Mouse (Mus musculus) small intestine, adult 2 months (tissue): Measurements from ENCODE around the gene Gm42421.

Source experiments
- CTCF ChIP-seq: fragments of 200-500 bp; IDR thresholded peaks from 2 replicates; pipeline ENCODE4 v1.5.1; 2012; ENCODE audit warnings: low read depth, mild to moderate bottlenecking, control low read depth, inconsistent platforms, low read length, moderate library complexity, mixed read lengths; ENCODE audit not compliant: insufficient replicate concordance, insufficient read length; ENCODE audit errors: extremely low read depth
- POLR2A ChIP-seq: fragments of 200-500 bp; IDR thresholded peaks from 2 replicates; pipeline ENCODE4 v1.6.1; 2012; ENCODE audit warnings: low read depth, mild to moderate bottlenecking, control low read depth, inconsistent platforms, low read length, moderate library complexity

DNA sequence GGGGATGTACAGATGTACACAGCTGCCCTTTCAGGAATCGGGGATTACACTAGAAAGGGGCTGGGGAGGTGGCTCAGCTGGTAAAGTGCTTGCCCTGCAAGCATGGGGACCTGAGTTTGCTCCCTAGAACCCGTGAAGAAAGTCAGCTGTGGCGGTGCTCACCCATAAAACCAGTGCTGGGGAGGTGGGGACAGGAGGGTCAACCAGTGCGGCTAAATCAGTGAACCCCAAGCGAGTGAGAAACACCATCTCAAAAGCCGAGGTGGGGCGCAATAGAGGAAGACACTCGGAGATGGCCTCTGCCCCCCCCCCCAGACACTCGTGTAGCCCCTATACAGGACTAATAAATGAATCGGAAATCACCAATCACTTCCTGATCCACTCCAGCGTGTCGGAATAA lies 38.7 kb downstream of the Gm42421 start:
- TF ChIP-seq CTCF (no peak), POLR2A (no peak)
